In the genomic region with DNA sequence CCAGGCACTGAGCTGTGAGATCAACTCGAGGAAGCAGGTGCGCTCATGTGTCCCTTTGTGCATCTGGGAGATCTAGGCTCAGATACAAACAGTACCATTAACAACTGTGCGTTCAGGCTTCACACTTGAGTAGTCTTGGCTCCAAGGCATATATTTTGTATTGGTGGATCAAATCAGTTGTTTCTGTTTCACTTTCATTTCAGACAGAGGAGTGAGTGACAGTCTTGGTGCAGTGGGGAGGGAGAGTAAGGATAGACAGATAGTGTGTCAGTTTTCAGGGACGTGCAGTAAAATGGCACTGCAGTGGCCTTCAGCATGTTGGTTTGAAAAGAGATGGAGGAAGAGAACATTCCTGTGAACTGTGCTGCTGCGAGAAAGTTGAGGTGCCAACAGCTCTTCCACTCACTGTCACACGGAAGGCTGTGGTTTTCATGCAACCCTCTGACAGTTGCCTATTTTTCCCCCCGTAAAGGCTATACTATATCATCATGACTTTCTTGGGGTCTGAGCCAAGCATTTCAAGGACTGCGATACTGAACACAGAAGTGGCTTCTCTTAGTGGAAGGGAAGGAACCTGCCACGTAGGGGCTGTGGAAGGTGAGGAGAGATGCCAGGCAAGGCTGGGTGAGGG, we compare ENCODE assay signal across 19 mouse cellular contexts. TPM values are rescaled to one million over a fixed set of nuclear protein-coding genes. Genes with fewer than 3 reads are reported as not detected.
DNase-seq lines count a peak whose midpoint lies in the region; ATAC-seq lines count a peak whose summit lies in the region.
"Had no signal": no experiment of that assay in that cellular context is flagged by ENCODE, and none has a peak within 500 bp of the region (broad histone marks: within the 10 kb centered on the region; RNA-seq: fewer than 3 reads in every experiment).

No protein-coding gene starts in this region.

- 90% methylated on average over 9 of the region's 9 CpGs for WGBS in forebrain, embryonic 10.5 days
- 88% methylated on average over 9 of the region's 9 CpGs for WGBS in forebrain, embryonic 14.5 days
- WGBS in neural tube, embryonic 15.5 days: 77% methylated on average over 9 of the region's 9 CpGs

- no peak overlapping the region for H3K4me3 ChIP-seq in forebrain, embryonic 10.5 days
- H3K4me3 ChIP-seq in forebrain, embryonic 14.5 days (ENCODE audit: low read depth, low read length): no peak overlapping the region
- H3K4me3 ChIP-seq in neural tube, embryonic 15.5 days (replicated peaks): no peak overlapping the region
- H3K4me3 ChIP-seq: limb, embryonic 10.5 days; midbrain, embryonic 12.5 days; stomach, embryonic 15.5 days had no signal

- no peak overlapping the region for H3K9ac ChIP-seq in forebrain, embryonic 14.5 days (ENCODE audit: low read length)
- H3K9ac ChIP-seq in neural tube, embryonic 15.5 days (replicated peaks): no peak overlapping the region
- H3K9ac ChIP-seq: midbrain, embryonic 12.5 days; stomach, embryonic 15.5 days had no signal

- peaks cover 12% of the 10 kb centered on the region for H3K4me1 ChIP-seq in forebrain, embryonic 10.5 days
- no peaks in the 10 kb centered on the region for H3K4me1 ChIP-seq in forebrain, embryonic 14.5 days (ENCODE audit: control insufficient read depth, insufficient read depth, low read length)
- no peaks in the 10 kb centered on the region for H3K4me1 ChIP-seq in neural tube, embryonic 15.5 days
- H3K4me1 ChIP-seq: midbrain, embryonic 12.5 days; stomach, embryonic 15.5 days had no signal

- no peak overlapping the region for H3K27ac ChIP-seq in forebrain, embryonic 10.5 days
- no peak overlapping the region for H3K27ac ChIP-seq in forebrain, embryonic 14.5 days (ENCODE audit: low read depth, low read length)
- H3K27ac ChIP-seq in neural tube, embryonic 15.5 days (replicated peaks): no peak overlapping the region
- H3K27ac ChIP-seq: limb, embryonic 10.5 days; midbrain, embryonic 12.5 days; stomach, embryonic 15.5 days had no signal

- H3K36me3 ChIP-seq in forebrain, embryonic 10.5 days (replicated peaks): no peaks in the 10 kb centered on the region
- H3K36me3 ChIP-seq in forebrain, embryonic 14.5 days (ENCODE audit: control insufficient read depth, insufficient read depth, low read length): no peaks in the 10 kb centered on the region
- no peaks in the 10 kb centered on the region for H3K36me3 ChIP-seq in neural tube, embryonic 15.5 days
- H3K36me3 ChIP-seq: limb, embryonic 10.5 days; midbrain, embryonic 12.5 days; stomach, embryonic 15.5 days had no signal

- ATAC-seq in forebrain, embryonic 14.5 days: no peak
- peak; percentile 43 for ATAC-seq in granulocyte monocyte progenitor cell, adult 5-6 weeks (replicated peaks; ENCODE audit: poor library complexity, severe bottlenecking)
- no peak for ATAC-seq in neural tube, embryonic 15.5 days (ENCODE audit: low FRiP score)
- ATAC-seq: forebrain, embryonic 16.5 days; hindbrain, embryonic 16.5 days had no signal

- H3K9me3 ChIP-seq in forebrain, embryonic 10.5 days: no peaks in the 10 kb centered on the region
- H3K9me3 ChIP-seq in forebrain, embryonic 14.5 days (replicated peaks; ENCODE audit: control insufficient read depth, low read length): no peaks in the 10 kb centered on the region
- H3K9me3 ChIP-seq in neural tube, embryonic 15.5 days (replicated peaks): no peaks in the 10 kb centered on the region
- H3K9me3 ChIP-seq: limb, embryonic 10.5 days; midbrain, embryonic 12.5 days; stomach, embryonic 15.5 days had no signal

- peak; percentile 11 for DNase-seq in forebrain, embryonic 10.5 days (ENCODE audit: extremely low spot score, low spot score)
- DNase-seq in forebrain, embryonic 14.5 days (ENCODE audit: low spot score): no peak
- peak; percentile 9 to 11 for DNase-seq in B cell, adult 2 months
- peak; percentile 9 to 26 for DNase-seq in natural killer cell, adult 2 months (ENCODE audit: low spot score in 2 of 2)
- no peak for DNase-seq in neural tube, embryonic 10.5 days (ENCODE audit: extremely low spot score, low spot score)
- DNase-seq in gastrocnemius, adult 8-10 months (ENCODE audit: low spot score in 2 of 2): no peak
- DNase-seq: gastrocnemius, postnatal 25 days; kidney, postnatal 10 days; layer of hippocampus, postnatal 36 days had no signal

- no peaks in the 10 kb centered on the region for H3K27me3 ChIP-seq in forebrain, embryonic 10.5 days (ENCODE audit: poor library complexity, severe bottlenecking)
- no peaks in the 10 kb centered on the region for H3K27me3 ChIP-seq in forebrain, embryonic 14.5 days (replicated peaks; ENCODE audit: control insufficient read depth, insufficient read depth, low read length)
- no peaks in the 10 kb centered on the region for H3K27me3 ChIP-seq in neural tube, embryonic 15.5 days (replicated peaks)
- H3K27me3 ChIP-seq: stomach, embryonic 15.5 days had no signal

- no peak overlapping the region for H3K4me2 ChIP-seq in forebrain, embryonic 14.5 days (ENCODE audit: low read length)
- no peak overlapping the region for H3K4me2 ChIP-seq in neural tube, embryonic 15.5 days
- H3K4me2 ChIP-seq: midbrain, embryonic 12.5 days; stomach, embryonic 15.5 days had no signal

RNA-seq across cellular contexts. Expression of a gene that starts 11.5 kb away (rescaled TPM):
- polyA plus RNA-seq in forebrain, embryonic 10.5 days (2016; fragmentation: Nextera tagmentation; extraction: Ambion mirVana): 0.77 and 2.2 TPM in 2 replicates
- polyA plus RNA-seq in forebrain, embryonic 14.5 days (2014; fragmentation: Nextera tagmentation; extraction: Ambion mirVana): 0.96 and 1.0 TPM in 2 replicates
- not detected in 2 replicates for total RNA-seq in granulocyte monocyte progenitor cell, adult 5-6 weeks (2014; fragmentation: Nextera tagmentation)
- total RNA-seq in granulocyte monocyte progenitor cell, adult 5-6 weeks (2017): not detected in 2 replicates
- 1.3 and 3.5 TPM in 2 replicates for polyA plus RNA-seq in neural tube, embryonic 15.5 days (2015; fragmentation: Nextera tagmentation; extraction: Ambion mirVana)
- total RNA-seq in gastrocnemius, adult 8-10 months (2022): under 1 TPM in 3 of 4 experiments, not detected in 1; 0.29 to 0.49 (median 0.43) TPM
- total RNA-seq: layer of hippocampus, postnatal 36 days had no signal

RNA-seq across cellular contexts. Expression of a gene that starts 27.7 kb away (rescaled TPM):
- polyA plus RNA-seq in forebrain, embryonic 10.5 days (2016; fragmentation: Nextera tagmentation; extraction: Ambion mirVana): not detected in 2 replicates
- polyA plus RNA-seq in forebrain, embryonic 14.5 days (2014; fragmentation: Nextera tagmentation; extraction: Ambion mirVana): not detected in 2 replicates
- not detected in 2 replicates for total RNA-seq in granulocyte monocyte progenitor cell, adult 5-6 weeks (2014; fragmentation: Nextera tagmentation)
- not detected in 2 replicates for total RNA-seq in granulocyte monocyte progenitor cell, adult 5-6 weeks (2017)
- polyA plus RNA-seq in neural tube, embryonic 15.5 days (2015; fragmentation: Nextera tagmentation; extraction: Ambion mirVana): not detected in 2 replicates
- not detected for total RNA-seq in gastrocnemius, adult 8-10 months (2022)
- total RNA-seq: gastrocnemius, postnatal 25 days had no signal
- polyA plus RNA-seq: heart, postnatal 0 days; hindbrain, embryonic 16.5 days; limb, embryonic 10.5 days; liver, embryonic 16.5 days; midbrain, embryonic 12.5 days; neural tube, embryonic 14.5 days; stomach, embryonic 15.5 days had no signal

Comparison
In these comparisons a context has a peak if more than half of its experiments do, and no peak if none do; other contexts are left out.
1. DNase-seq: peak in forebrain, embryonic 10.5 days (single experiment), B cell, adult 2 months (2 of 2) and natural killer cell, adult 2 months (2 of 2); none in forebrain, embryonic 14.5 days (single experiment), neural tube, embryonic 10.5 days (single experiment) and gastrocnemius, adult 8-10 months (0 of 2).